Mouse (Mus musculus): Measurements from ENCODE around the gene Ctsf. TPM values are rescaled to one million over a fixed set of nuclear protein-coding genes. Genes with fewer than 3 reads are reported as not detected.
A peak's percentile ranks its signal among the peaks of the same experiment; 100 is the strongest.

The Ctsf gene
- polyA plus RNA-seq, 1 experiment from 2014 or later = 62.7 TPM

DNA sequence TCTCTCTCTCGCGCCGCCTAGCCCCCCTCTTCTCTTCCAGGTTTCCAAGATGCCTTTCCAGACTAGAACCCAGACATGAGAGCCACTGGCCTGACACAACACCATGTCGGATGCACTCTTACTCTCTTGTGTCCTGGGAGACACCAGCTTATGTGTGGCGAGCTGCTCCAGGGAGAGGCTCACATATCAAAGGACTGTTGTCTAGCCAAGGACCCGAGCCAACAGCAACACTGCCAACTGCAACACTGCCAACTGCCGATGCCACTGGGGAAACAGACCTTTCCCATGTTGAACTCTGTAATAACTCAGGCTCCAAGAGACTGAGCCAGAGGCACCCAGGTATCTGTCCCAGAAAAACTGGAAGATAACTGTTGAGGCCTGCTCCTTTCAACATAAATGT is 25.8 kb upstream of the Ctsf start:
- H3K9ac ChIP-seq = no peak overlapping the region
- H3K9me3 ChIP-seq (replicated peaks) = no peaks in the 10 kb centered on the region
- ATAC-seq (ENCODE audit: insufficient number of reproducible peaks, low FRiP score, low TSS enrichment, low read depth) = no peak
- no peak overlapping the region for H3K4me3 ChIP-seq (replicated peaks)
- no peaks in the 10 kb centered on the region; the same call in 1 of the 2 replicates for H3K4me1 ChIP-seq
- peaks cover 45% of the 10 kb centered on the region for H3K36me3 ChIP-seq
- WGBS = 55% methylated on average over 7 of the region's 7 CpGs
- H3K27ac ChIP-seq (replicated peaks) = peak overlapping the region; percentile 7; the same call in 1 of the 2 replicates
- H3K27me3 ChIP-seq = no peaks in the 10 kb centered on the region
- H3K4me2 ChIP-seq (replicated peaks) = no peak overlapping the region; the same call in 1 of the 2 replicates

DNA sequence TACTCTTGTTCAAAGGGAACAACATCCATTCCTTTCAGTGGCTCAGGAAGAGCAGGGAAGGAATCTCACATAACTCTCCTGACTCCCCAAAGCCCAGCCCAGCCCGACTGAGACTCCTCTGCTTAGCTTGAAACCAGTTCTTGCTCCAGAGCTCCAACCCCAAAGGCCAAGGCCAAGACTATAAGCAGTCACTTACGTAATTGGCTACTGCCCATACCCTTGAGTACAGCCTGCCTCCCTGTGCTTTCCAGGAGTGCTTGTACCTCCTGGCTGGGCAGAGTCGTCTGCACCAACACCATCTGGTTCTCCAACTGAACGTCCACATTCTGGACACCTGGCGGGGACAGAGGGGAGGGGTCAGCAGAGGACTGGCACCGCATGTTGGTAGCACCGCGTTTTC is 21.0 kb upstream of the Ctsf start:
- ATAC-seq (ENCODE audit: insufficient number of reproducible peaks, low FRiP score, low TSS enrichment, low read depth) = no peak
- peaks cover 12% of the 10 kb centered on the region for H3K4me1 ChIP-seq
- WGBS = 80% methylated on average over 8 of the region's 8 CpGs
- H3K9ac ChIP-seq = no peak overlapping the region
- no peak overlapping the region for H3K4me2 ChIP-seq (replicated peaks)
- H3K4me3 ChIP-seq (replicated peaks) = no peak overlapping the region
- H3K36me3 ChIP-seq = peaks cover 28% of the 10 kb centered on the region
- H3K9me3 ChIP-seq (replicated peaks) = no peaks in the 10 kb centered on the region
- no peak overlapping the region for H3K27ac ChIP-seq (replicated peaks)
- no peaks in the 10 kb centered on the region for H3K27me3 ChIP-seq

DNA sequence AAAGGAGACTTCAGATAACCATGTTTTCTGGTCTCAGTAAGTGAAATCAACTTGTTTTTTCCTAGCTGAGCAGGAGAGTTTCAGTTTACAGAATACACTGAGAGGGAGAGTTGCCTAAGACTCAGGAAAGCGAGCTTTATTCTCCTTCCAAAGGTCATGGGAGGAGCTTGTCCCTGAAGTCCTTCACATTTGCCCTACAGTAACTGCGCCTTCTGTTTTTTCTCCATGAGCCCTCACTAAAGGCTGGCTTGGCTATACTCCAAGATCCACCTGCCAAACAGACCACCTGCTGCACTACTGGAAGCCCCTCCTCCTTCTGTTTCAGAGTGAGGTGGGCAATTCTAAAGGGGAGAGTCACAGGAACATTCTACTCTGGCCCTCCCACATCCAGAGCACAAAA is 18.8 kb upstream of the Ctsf start:
- Histone ChIP-seq H3K4me2 (replicated peaks) (no peak overlapping the region), H3K27ac (replicated peaks) (no peak overlapping the region), H3K4me1 (peaks cover 22% of the 10 kb centered on the region), H3K9ac (no peak overlapping the region), H3K9me3 (replicated peaks) (no peaks in the 10 kb centered on the region), H3K36me3 (peaks cover 20% of the 10 kb centered on the region; the same call in 1 of the 2 replicates), H3K27me3 (peaks cover 14% of the 10 kb centered on the region), H3K4me3 (replicated peaks) (no peak overlapping the region)
- 73% methylated on average over 2 of the region's 2 CpGs for WGBS
- no peak for ATAC-seq (ENCODE audit: insufficient number of reproducible peaks, low FRiP score, low TSS enrichment, low read depth)

DNA sequence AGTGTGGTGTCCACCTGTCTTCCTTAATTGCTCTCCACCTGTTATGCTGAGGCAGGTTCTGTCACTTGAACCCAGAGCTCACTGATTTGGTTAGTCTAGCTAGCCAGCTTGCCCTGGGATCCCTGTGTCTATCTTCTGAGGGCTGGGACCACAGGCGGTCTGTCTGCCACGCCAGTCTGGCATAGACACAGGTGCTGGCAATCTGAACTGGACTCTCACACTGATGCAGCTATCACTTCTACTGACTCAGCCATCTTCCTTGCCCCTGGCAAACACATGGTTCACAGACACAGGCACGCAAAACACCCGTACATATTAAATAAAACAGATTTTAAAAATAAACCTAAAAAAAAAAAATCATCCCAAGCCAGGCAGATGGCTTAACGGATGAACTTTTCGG is 17.9 kb upstream of the Ctsf start:
- no peak overlapping the region for H3K9ac ChIP-seq
- H3K4me2 ChIP-seq (replicated peaks) = no peak overlapping the region
- 84% methylated on average over 6 of the region's 6 CpGs for WGBS
- no peak for ATAC-seq (ENCODE audit: insufficient number of reproducible peaks, low FRiP score, low TSS enrichment, low read depth)
- no peak overlapping the region for H3K4me3 ChIP-seq (replicated peaks)
- no peak overlapping the region for H3K27ac ChIP-seq (replicated peaks)
- no peaks in the 10 kb centered on the region for H3K9me3 ChIP-seq (replicated peaks)
- peaks cover 24% of the 10 kb centered on the region for H3K27me3 ChIP-seq
- H3K36me3 ChIP-seq = peaks cover 17% of the 10 kb centered on the region; the same call in 1 of the 2 replicates
- H3K4me1 ChIP-seq = peaks cover 22% of the 10 kb centered on the region

DNA sequence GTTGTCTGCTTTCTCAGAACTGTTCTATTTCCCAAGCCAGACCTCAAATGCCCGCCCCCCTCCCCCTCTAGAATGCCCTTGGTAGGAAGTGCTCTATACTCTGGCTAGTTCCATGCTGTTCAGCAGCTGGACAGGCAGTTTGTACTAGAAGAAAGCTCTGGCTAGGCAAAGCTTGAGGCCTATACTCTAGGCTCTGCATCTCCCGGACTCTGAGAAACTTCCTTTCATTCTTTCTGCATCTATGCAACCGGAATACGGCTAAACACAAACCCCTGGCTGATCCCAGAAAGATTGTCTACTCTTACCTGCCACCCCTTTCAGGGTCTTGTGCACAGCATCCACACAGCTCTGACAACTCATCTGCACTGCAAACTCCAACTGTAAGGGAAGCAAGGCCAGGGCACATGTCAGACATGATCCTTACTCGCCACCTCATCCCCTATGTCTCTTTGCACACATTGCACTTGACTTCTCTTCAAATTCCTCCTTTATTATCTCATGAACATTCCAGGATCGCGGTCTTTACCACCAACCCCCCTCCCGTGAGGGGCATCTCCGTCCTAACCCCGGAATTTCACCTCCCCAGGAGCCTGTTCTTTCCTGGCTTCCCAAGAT is 16.3 kb upstream of the Ctsf start:
- peak overlapping the region; percentile 98 for H3K4me2 ChIP-seq (replicated peaks)
- peaks cover 28% of the 10 kb centered on the region for H3K27me3 ChIP-seq
- H3K9ac ChIP-seq = peak overlapping the region; percentile 75
- H3K4me3 ChIP-seq (replicated peaks) = peak overlapping the region; percentile 64
- 0 out of 2 replicates have a peak, but pooled peaks have one; percentile 6 for ATAC-seq (ENCODE audit: insufficient number of reproducible peaks, low FRiP score, low TSS enrichment, low read depth)
- H3K9me3 ChIP-seq (replicated peaks) = no peaks in the 10 kb centered on the region
- H3K27ac ChIP-seq (replicated peaks) = 0 out of 2 replicates have a peak overlapping the region, but pooled peaks have one; percentile 25
- peaks cover 22% of the 10 kb centered on the region for H3K4me1 ChIP-seq
- WGBS = 28% methylated on average over 10 of the region's 10 CpGs
- 0 out of 2 replicates have a peak, but pooled peaks cover 2% of the 10 kb centered on the region for H3K36me3 ChIP-seq

DNA sequence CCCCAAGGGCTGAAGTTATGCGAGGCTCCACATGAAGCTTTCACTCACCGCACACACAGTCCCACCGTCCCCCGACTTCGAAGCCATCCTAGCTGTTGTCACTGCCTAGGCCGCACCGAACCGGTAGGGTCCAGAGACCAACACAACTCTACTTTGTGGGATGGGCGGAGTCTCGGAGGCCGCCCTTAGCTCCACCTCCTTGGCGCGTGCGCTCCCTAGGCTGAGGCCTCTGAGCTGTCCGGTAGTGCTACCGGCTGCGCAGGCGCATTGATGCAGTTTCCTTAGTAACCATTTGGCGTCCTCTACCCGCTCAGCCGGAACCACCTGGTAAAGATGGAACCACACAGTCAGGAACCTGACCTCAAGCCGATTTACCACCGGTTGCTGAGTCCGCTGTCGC is 15.8 kb upstream of the Ctsf start, which contains the start of the genes Ccs and Ccdc87:
Ccs (minus strand) TSS at position 184 of the 400 bp plus-strand sequence.
Ccdc87 (plus strand) TSS at position 218 of the 400 bp plus-strand sequence.
- under 1% methylated on average over 25 of the region's 25 CpGs for WGBS
- H3K4me2 ChIP-seq (replicated peaks) = peak within 1 kb of the TSS; percentile 98
- peak within 1 kb of the TSS; percentile 64 for H3K4me3 ChIP-seq (replicated peaks)
- H3K9me3 ChIP-seq (replicated peaks) = no peaks in the 10 kb centered on the region
- H3K36me3 ChIP-seq = 0 out of 2 replicates have a peak, but pooled peaks cover 2% of the 10 kb centered on the region
- peaks cover 22% of the 10 kb centered on the region for H3K4me1 ChIP-seq
- H3K27me3 ChIP-seq = peaks cover 28% of the 10 kb centered on the region
- peak within 1 kb of the TSS; percentile 75 for H3K9ac ChIP-seq
- H3K27ac ChIP-seq (replicated peaks) = 0 out of 2 replicates have a peak within 1 kb of the TSS, but pooled peaks have one; percentile 25
- ATAC-seq (ENCODE audit: insufficient number of reproducible peaks, low FRiP score, low TSS enrichment, low read depth) = peak; percentile 97

DNA sequence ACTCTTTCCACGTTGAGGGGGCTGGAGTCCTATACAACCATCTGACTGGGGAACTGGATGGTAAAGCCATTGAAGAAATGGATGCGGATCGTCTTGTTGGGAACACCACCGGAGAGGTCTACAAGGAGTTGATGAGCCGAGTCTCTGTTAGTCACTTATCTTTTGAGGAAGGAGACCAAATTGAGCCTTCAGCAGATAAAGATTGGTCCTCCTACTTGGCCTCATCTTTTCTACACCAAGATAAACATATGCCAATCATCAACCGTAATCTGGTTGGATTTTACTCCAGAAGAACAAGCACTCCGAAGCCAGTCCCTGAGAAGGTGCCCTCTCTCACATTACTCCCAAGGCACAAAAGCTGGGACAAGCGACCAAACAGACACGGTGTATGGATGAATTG is 14.1 kb upstream of the Ctsf start:
- no peaks in the 10 kb centered on the region for H3K9me3 ChIP-seq (replicated peaks)
- ATAC-seq (ENCODE audit: insufficient number of reproducible peaks, low FRiP score, low TSS enrichment, low read depth) = no peak
- peaks cover 28% of the 10 kb centered on the region for H3K27me3 ChIP-seq

DNA sequence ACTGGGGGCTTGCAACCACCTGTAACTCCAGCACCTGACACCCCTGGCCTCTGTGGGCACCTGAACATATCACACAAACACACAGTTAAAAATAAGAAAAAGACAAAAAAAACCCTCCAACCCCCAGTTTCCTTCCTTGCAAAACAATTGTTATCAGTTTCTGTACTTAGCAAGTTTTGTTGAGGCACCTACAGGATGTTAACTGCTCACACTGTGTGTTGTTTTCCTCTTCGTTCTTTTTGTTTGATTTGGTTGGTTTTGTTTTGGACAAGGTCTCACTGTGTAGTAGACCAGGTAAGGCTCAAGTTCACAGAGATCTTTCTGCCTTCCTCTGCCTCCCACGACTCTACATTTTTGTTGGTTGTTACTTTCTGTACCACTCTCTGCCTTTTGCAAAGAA is 12.3 kb upstream of the Ctsf start:
- 74% methylated on average over 2 of the region's 2 CpGs for WGBS
- no peak overlapping the region for H3K4me3 ChIP-seq (replicated peaks)
- H3K4me1 ChIP-seq = peaks cover 19% of the 10 kb centered on the region
- H3K27me3 ChIP-seq = peaks cover 28% of the 10 kb centered on the region
- no peak overlapping the region for H3K4me2 ChIP-seq (replicated peaks)
- H3K27ac ChIP-seq (replicated peaks) = no peak overlapping the region
- H3K36me3 ChIP-seq = no peaks in the 10 kb centered on the region
- H3K9ac ChIP-seq = no peak overlapping the region
- H3K9me3 ChIP-seq (replicated peaks) = no peaks in the 10 kb centered on the region
- ATAC-seq (ENCODE audit: insufficient number of reproducible peaks, low FRiP score, low TSS enrichment, low read depth) = no peak

More for the DNA sequence above, 14.1 kb upstream of the Ctsf start:
- Histone ChIP-seq H3K27ac (replicated peaks) (no peak overlapping the region), H3K4me1 (peaks cover 22% of the 10 kb centered on the region), H3K4me3 (replicated peaks) (no peak overlapping the region), H3K4me2 (replicated peaks) (no peak overlapping the region), H3K9ac (no peak overlapping the region), H3K36me3 (0 out of 2 replicates have a peak, but pooled peaks cover 2% of the 10 kb centered on the region)
- whole genome bisulfite sequencing = 82% methylated on average over 9 of the region's 9 CpGs

DNA sequence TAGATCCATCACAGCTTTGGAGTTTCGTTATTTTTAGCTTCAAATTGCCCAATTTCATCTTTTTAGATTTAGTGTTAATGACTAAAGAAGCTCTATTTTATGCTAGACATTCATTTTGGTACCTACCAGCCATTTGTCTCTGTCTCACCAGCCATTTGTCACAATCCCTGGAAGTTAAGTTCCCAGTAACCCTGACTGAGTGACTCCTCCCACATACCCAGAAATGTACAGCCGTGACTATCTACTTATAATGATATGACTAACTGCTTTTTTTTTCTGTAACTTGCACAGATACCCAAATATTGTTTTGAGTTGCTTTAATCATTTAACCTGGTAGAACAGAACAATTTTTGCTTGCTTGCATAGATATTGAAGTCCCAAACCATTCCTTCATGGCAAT is 9.1 kb upstream of the Ctsf start:
- no peaks in the 10 kb centered on the region for H3K36me3 ChIP-seq
- H3K4me3 ChIP-seq (replicated peaks) = no peak overlapping the region
- WGBS = 72% methylated on average over 2 of the region's 2 CpGs

DNA sequence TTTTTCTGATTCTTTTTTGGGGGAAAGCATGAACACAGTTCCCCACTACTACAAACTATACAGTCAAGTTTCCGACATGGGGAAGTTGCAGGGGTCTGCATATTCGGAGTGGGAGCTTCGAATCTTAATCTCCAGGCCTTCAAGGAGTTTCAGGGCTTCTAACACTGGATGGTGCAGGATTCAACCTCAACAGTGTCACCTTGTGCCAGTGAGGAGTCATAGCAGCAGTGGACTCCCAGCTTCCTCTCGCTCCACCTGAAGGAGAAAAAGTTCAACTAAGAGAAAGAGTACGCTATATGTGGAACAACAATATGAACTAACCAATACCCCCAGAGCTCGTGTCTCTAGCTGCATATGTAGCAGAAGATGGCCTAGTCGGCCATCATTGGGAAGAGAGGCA is 7.4 kb upstream of the Ctsf start:
- H3K4me1 ChIP-seq = no peaks in the 10 kb centered on the region
- no peak overlapping the region for H3K9ac ChIP-seq
- WGBS = 23% methylated on average over 7 of the region's 7 CpGs
- no peak overlapping the region for H3K4me2 ChIP-seq (replicated peaks)
- no peak overlapping the region for H3K4me3 ChIP-seq (replicated peaks)
- H3K36me3 ChIP-seq = no peaks in the 10 kb centered on the region
- H3K27me3 ChIP-seq = no peaks in the 10 kb centered on the region
- H3K9me3 ChIP-seq (replicated peaks) = no peaks in the 10 kb centered on the region
- H3K27ac ChIP-seq (replicated peaks) = no peak overlapping the region
- ATAC-seq (ENCODE audit: insufficient number of reproducible peaks, low FRiP score, low TSS enrichment, low read depth) = no peak

More for the DNA sequence above, 9.1 kb upstream of the Ctsf start:
- H3K4me1 ChIP-seq = no peaks in the 10 kb centered on the region
- H3K27me3 ChIP-seq = peaks cover 16% of the 10 kb centered on the region
- no peak overlapping the region for H3K4me2 ChIP-seq (replicated peaks)
- no peak for ATAC-seq (ENCODE audit: insufficient number of reproducible peaks, low FRiP score, low TSS enrichment, low read depth)
- H3K27ac ChIP-seq (replicated peaks) = no peak overlapping the region
- H3K9me3 ChIP-seq (replicated peaks) = no peaks in the 10 kb centered on the region
- no peak overlapping the region for H3K9ac ChIP-seq

DNA sequence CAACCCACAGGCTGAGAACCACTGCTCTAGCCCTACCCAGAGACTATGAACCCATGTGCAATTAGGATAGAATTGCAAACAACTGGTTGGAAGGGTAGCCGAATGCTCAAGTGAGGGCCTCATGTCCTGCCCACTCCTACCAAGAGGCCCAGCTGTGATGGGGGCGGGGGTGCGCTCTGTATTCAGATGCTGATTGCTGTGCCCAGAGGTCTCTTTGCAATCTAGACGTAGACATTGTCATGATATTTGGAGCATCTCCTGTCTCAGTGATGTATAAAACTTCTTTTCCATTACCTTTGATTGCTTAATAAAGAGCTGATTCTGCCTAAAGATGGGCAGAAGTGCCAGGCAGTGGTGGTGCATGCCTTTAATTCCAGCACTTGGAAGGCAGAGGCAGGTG is 5.1 kb upstream of the Ctsf start:
- Histone ChIP-seq H3K4me2 (replicated peaks) (no peak overlapping the region), H3K27ac (replicated peaks) (no peak overlapping the region), H3K4me3 (replicated peaks) (no peak overlapping the region), H3K36me3 (no peaks in the 10 kb centered on the region), H3K4me1 (0 out of 2 replicates have a peak, but pooled peaks cover 3% of the 10 kb centered on the region), H3K27me3 (no peaks in the 10 kb centered on the region), H3K9me3 (replicated peaks) (no peaks in the 10 kb centered on the region), H3K9ac (no peak overlapping the region)
- no peak for ATAC-seq (ENCODE audit: insufficient number of reproducible peaks, low FRiP score, low TSS enrichment, low read depth)
- WGBS = 54% methylated on average over 4 of the region's 4 CpGs
